Mouse (Mus musculus) embryonic facial prominence, embryonic 13.5 days (tissue): ENCODE results near the gene Zim1. TPM values are rescaled to one million over a fixed set of nuclear protein-coding genes. Genes with fewer than 3 reads are reported as not detected.

Experiments used
- ATAC-seq: fragments of 200-750 bp; cut with Nextera tagmentation; 2 replicates; pipeline ENCODE4 v1.8.0; 2017; ENCODE audit warnings: low read depth; ENCODE audit not compliant: insufficient number of reproducible peaks, insufficient read depth, low FRiP score, low TSS enrichment
- H3K27ac ChIP-seq: fragments of 300-500 bp; sonication (generic); 2 replicates; pipeline ENCODE4 v1.5.1; 2015; ENCODE audit warnings: moderate library complexity, mild to moderate bottlenecking, inconsistent platforms
- H3K27me3 ChIP-seq: fragments of 300-500 bp; sonication (generic); 2 replicates; pipeline ENCODE4 v1.6.1; 2015; ENCODE audit warnings: mild to moderate bottlenecking, inconsistent platforms
- H3K36me3 ChIP-seq: fragments of 300-500 bp; sonication (generic); 2 replicates; pipeline ENCODE4 v1.6.1; 2015; ENCODE audit warnings: mild to moderate bottlenecking, inconsistent platforms
- H3K4me1 ChIP-seq: fragments of 300-500 bp; sonication (generic); 2 replicates; pipeline ENCODE4 v1.6.1; 2015; ENCODE audit warnings: inconsistent platforms
- H3K4me2 ChIP-seq: fragments of 300-500 bp; sonication (generic); 2 replicates; pipeline ENCODE4 v1.6.1; 2015; ENCODE audit warnings: moderate library complexity, mild to moderate bottlenecking, inconsistent platforms
- H3K4me3 ChIP-seq: fragments of 300-500 bp; sonication (generic); 2 replicates; pipeline ENCODE4 v1.5.1; 2015; ENCODE audit warnings: mild to moderate bottlenecking, inconsistent platforms
- H3K9ac ChIP-seq: fragments of 300-500 bp; sonication (generic); 2 replicates; pipeline ENCODE4 v1.6.1; 2015; ENCODE audit warnings: mild to moderate bottlenecking, inconsistent platforms
- H3K9me3 ChIP-seq: fragments of 300-500 bp; sonication (generic); 2 replicates; pipeline ENCODE4 v1.6.1; 2016; ENCODE audit warnings: inconsistent platforms
- WGBS: fragments of 180-500 bp; shearing (Covaris S2); methylation state at CpG from one replicate; pipeline ENCODE4 v1.1.7; 2015; ENCODE audit warnings: mixed read lengths; 5-methylcytosine and 5-hydroxymethylcytosine counted together
- polyA plus RNA-seq: library from polyadenylated mRNA; unstranded; fragments of >200 nt; fragmentation: Nextera tagmentation; extraction: Ambion mirVana; gene quantifications from 2 replicates; pipeline ENCODE4 v1.2.1, GENCODE M21; 2015

Gene Zim1
- polyA plus RNA-seq, 1 experiment from 2014 or later: 4.5 TPM

DNA sequence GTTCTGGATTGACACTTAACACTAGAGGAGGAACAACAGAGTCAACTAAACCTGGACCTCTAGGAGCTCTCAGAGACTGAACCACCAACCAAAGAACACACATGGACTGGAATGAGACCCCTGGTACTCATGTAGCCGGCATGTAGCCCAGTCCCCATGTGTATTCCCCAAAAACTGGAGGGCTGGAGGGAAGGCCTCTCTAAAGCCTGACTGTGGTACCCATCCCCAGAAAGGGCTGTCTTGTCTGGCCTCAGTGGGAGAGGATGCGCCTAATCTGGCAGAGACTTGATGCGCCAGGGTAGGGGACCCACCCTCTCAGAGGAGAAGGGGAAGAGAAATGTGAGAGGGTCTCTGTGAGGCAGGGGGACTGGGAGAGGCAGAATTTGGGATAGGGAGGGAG, 50.4 kb downstream of the Zim1 start:
- no peak overlapping the region for H3K4me2 ChIP-seq
- no peak overlapping the region for H3K27ac ChIP-seq
- 90% methylated on average over 3 of the region's 3 CpGs for WGBS
- no peaks in the 10 kb centered on the region for H3K4me1 ChIP-seq
- H3K9me3 ChIP-seq: no peaks in the 10 kb centered on the region
- no peak overlapping the region for H3K9ac ChIP-seq
- no peaks in the 10 kb centered on the region for H3K27me3 ChIP-seq
- H3K4me3 ChIP-seq: no peak overlapping the region
- no peak for ATAC-seq
- H3K36me3 ChIP-seq: no peaks in the 10 kb centered on the region

DNA sequence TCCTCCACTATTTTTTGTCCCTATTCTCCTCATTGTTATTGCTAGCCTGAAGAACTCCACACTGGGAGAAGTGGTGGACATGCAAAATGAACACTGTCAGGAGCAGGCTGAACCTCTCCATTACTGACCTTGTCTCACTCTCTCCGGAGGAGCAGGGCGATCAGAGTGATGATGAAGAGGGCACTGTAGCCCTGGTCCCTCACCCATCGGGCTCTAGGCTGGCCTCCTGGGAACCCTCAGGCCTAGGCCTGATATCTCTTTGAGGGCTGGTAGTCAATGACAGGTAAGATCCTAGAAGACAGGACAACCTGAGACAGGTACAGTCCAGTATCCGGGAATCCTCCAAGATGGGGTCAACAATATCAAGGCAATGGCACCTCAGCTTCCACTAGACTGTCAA, 58.2 kb downstream of the Zim1 start:
- 91% methylated on average over 4 of the region's 4 CpGs for WGBS
- Histone ChIP-seq H3K4me3 (no peak overlapping the region), H3K9ac (no peak overlapping the region), H3K27ac (no peak overlapping the region), H3K4me2 (no peak overlapping the region), H3K27me3 (no peaks in the 10 kb centered on the region), H3K36me3 (no peaks in the 10 kb centered on the region), H3K9me3 (0 out of 2 replicates have a peak, but pooled peaks cover 7% of the 10 kb centered on the region), H3K4me1 (no peaks in the 10 kb centered on the region)
- ATAC-seq: no peak

DNA sequence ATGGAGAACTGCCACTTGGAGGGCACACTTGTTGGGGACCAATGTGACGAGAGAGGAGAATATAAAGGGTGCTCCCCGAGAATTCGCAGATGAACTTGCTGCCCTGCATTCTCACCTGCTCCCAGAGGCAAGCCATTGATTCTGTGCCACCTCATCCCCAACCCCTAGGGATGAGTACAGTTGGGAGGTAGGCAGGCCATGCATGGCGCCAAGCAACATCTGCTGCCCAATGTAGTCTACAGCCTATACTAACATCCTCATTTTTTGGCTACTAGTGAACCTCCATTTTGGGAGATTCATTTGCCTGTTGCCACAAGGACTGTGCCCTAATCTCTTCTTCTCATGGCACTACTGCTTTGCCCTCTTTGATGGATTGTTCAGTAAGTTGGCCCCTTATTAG, 59.5 kb downstream of the Zim1 start:
- Histone ChIP-seq H3K4me3 (no peak overlapping the region), H3K4me1 (no peaks in the 10 kb centered on the region), H3K27ac (no peak overlapping the region), H3K9me3 (0 out of 2 replicates have a peak, but pooled peaks cover 7% of the 10 kb centered on the region), H3K36me3 (no peaks in the 10 kb centered on the region), H3K27me3 (no peaks in the 10 kb centered on the region), H3K4me2 (no peak overlapping the region), H3K9ac (no peak overlapping the region)
- no peak for ATAC-seq
- WGBS: 83% methylated on average over 4 of the region's 4 CpGs

DNA sequence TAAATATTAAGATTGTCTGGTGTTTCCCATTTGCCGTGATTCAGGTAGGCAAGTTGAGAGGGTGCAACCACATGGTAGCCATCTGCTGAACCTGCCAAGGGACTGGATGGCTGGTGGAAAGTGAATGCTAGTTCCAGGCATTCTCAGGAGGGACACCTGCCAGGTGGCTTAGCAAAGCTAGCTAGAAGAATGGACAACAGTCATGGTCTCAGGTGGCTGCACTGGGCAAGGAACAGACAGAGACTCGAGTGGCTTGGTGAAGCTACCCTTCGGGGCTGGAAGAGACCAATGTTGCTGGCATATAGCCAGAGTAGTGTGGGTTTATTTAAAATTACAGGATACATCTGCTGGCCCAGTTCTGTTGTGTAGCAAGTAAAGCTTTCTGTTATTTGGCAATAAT, 60.4 kb downstream of the Zim1 start:
- no peaks in the 10 kb centered on the region for H3K36me3 ChIP-seq
- 70% methylated on average over 3 of the region's 3 CpGs for WGBS
- H3K4me2 ChIP-seq: no peak overlapping the region
- H3K27me3 ChIP-seq: no peaks in the 10 kb centered on the region
- H3K27ac ChIP-seq: no peak overlapping the region
- no peaks in the 10 kb centered on the region for H3K4me1 ChIP-seq
- no peak overlapping the region for H3K4me3 ChIP-seq
- H3K9ac ChIP-seq: no peak overlapping the region
- H3K9me3 ChIP-seq: 0 out of 2 replicates have a peak, but pooled peaks cover 7% of the 10 kb centered on the region
- ATAC-seq: no peak

Other genes starting within 250 kb of the Zim1 start
- gene Olfr1336, start 240.3 kb downstream of the Zim1 start, polyA plus RNA-seq: not detected in 2 replicates
- gene Olfr1346, start 229.3 kb downstream of the Zim1 start, polyA plus RNA-seq: not detected in 2 replicates
- not detected in 2 replicates for gene Olfr5, start 209.5 kb downstream of the Zim1 start, polyA plus RNA-seq
- gene Olfr1347, start 196.7 kb downstream of the Zim1 start, polyA plus RNA-seq: not detected in 2 replicates
- gene Olfr1348, start 187.7 kb downstream of the Zim1 start, polyA plus RNA-seq: not detected in 2 replicates
- not detected in 2 replicates for gene Olfr1349, start 173.5 kb downstream of the Zim1 start, polyA plus RNA-seq
- not detected in 2 replicates for gene Olfr1350, start 131.6 kb downstream of the Zim1 start, polyA plus RNA-seq
- 159 and 180 TPM in 2 replicates for gene Peg3, start 34.0 kb upstream of the Zim1 start, polyA plus RNA-seq
- 9.6 and 11.3 TPM in 2 replicates for gene Usp29, start 34.1 kb upstream of the Zim1 start, polyA plus RNA-seq